Mouse (Mus musculus) neural tube, embryonic 15.5 days (tissue): ENCODE measurements around the gene Obsl1. TPM values are rescaled to one million over a fixed set of nuclear protein-coding genes. Genes with fewer than 3 reads are reported as not detected.

Experiments
- ATAC-seq: fragments of 200-750 bp; cut with Nextera tagmentation; 2 replicates; pipeline ENCODE4 v1.8.0; 2017; ENCODE audit warnings: mild to moderate bottlenecking, moderate TSS enrichment, moderate library complexity; ENCODE audit not compliant: low FRiP score
- H3K27ac ChIP-seq: fragments of 300-500 bp; sonication (generic); replicated peaks from 2 replicates; pipeline ENCODE4 v1.5.1; 2015; ENCODE audit warnings: mild to moderate bottlenecking, inconsistent platforms
- H3K27me3 ChIP-seq: fragments of 300-500 bp; sonication (generic); replicated peaks from 2 replicates; pipeline ENCODE4 v1.6.1; 2015; ENCODE audit warnings: inconsistent platforms
- H3K36me3 ChIP-seq: fragments of 300-500 bp; sonication (generic); 2 replicates; pipeline ENCODE4 v1.6.1; 2015; ENCODE audit warnings: inconsistent platforms
- H3K4me1 ChIP-seq: fragments of 300-500 bp; sonication (generic); 2 replicates; pipeline ENCODE4 v1.6.1; 2015; ENCODE audit warnings: inconsistent platforms
- H3K4me2 ChIP-seq: fragments of 300-500 bp; sonication (generic); 2 replicates; pipeline ENCODE4 v1.6.1; 2015; ENCODE audit warnings: inconsistent platforms, mild to moderate bottlenecking, moderate library complexity
- H3K4me3 ChIP-seq: fragments of 300-500 bp; sonication (generic); replicated peaks from 2 replicates; pipeline ENCODE4 v1.5.1; 2015; ENCODE audit warnings: mild to moderate bottlenecking, inconsistent platforms
- H3K9ac ChIP-seq: fragments of 300-500 bp; sonication (generic); replicated peaks from 2 replicates; pipeline ENCODE4 v1.6.1; 2015; ENCODE audit warnings: mild to moderate bottlenecking, inconsistent platforms
- H3K9me3 ChIP-seq: fragments of 300-500 bp; sonication (generic); replicated peaks from 2 replicates; pipeline ENCODE4 v1.6.1; 2016; ENCODE audit warnings: inconsistent platforms
- WGBS: fragments of 180-500 bp; shearing (Covaris S2); methylation state at CpG from one replicate; pipeline ENCODE4 v1.1.7; 2015; ENCODE audit warnings: mixed read lengths; 5-methylcytosine and 5-hydroxymethylcytosine counted together
- polyA plus RNA-seq: library from polyadenylated mRNA; unstranded; fragments of >200 nt; fragmentation: Nextera tagmentation; extraction: Ambion mirVana; gene quantifications from 2 replicates; pipeline ENCODE4 v1.2.1, GENCODE M21; 2015

Obsl1 gene
- polyA plus RNA-seq, 1 experiment from 2014 or later: 33.1 TPM

DNA sequence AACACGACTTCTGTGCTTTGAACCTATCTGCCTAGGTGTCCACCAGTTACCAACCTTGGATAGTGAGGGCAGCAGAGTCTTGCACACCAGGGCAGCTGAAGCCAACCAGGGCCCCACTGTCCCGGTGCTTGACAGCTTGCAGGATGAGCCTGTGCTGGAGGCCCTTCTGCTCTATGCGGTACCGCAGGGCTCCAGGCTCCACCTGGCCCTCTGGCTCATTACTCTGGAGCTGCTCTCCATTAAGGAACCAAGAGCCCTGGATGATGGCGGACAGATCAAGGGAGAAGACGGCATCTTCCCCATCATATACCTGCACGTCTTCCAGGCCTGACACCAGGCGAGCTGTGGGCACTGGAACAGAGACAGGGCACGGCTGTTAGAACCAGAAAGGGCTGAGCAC is 4.3 kb downstream of the Obsl1 start:
- Histone ChIP-seq H3K9ac (no peak overlapping the region), H3K36me3 (peaks cover 48% of the 10 kb centered on the region), H3K27ac (no peak overlapping the region), H3K9me3 (no peaks in the 10 kb centered on the region), H3K4me2 (no peak overlapping the region), H3K4me3 (no peak overlapping the region), H3K27me3 (no peaks in the 10 kb centered on the region), H3K4me1 (peaks cover 25% of the 10 kb centered on the region)
- no peak for ATAC-seq
- WGBS: 96% methylated on average over 9 of the region's 9 CpGs

DNA sequence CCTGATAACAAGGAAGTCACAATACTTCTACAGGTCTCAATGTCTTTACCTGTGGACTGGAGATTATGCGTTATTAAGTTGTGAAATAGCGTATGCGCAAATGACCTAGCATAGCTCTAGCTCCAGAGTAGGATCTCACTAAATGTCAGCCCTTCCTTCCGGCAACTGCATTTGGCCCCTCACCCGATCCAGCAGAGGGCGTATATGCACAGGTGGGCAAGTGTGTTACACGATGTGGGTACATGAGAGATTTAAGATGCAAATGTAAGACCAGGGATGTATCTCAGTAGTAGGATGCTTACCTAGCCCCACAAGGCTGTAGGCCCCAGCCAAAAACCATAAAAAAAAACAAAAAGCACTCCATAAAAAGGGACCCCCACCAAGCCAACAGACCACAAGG is 6.8 kb downstream of the Obsl1 start:
- Histone ChIP-seq H3K4me2 (no peak overlapping the region), H3K4me1 (peaks cover 12% of the 10 kb centered on the region), H3K4me3 (no peak overlapping the region), H3K9ac (no peak overlapping the region), H3K36me3 (peaks cover 55% of the 10 kb centered on the region), H3K27ac (no peak overlapping the region), H3K9me3 (no peaks in the 10 kb centered on the region), H3K27me3 (0 out of 2 replicates have a peak, but pooled peaks cover 2% of the 10 kb centered on the region)
- ATAC-seq: no peak
- WGBS: 87% methylated on average over 7 of the region's 7 CpGs

DNA sequence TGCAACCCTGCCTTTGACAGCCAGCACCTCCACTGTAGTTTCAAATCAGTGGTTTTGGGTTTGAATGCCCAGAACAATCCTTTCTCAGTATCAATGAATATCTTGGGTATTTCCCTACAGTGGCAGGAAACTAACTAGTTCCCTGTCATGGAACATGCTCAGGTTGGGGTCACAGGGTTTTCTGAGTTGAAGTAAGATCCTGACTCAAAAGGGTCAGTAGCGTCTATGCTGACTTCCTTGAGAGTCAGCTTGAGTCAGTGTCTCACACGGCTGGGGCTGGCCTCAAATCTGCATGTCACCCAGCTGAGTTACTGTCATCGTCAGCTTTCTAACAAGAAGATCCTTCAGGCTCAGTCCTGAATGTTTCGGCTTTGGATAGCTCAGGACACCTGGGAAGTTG is 7.4 kb downstream of the Obsl1 start:
- Histone ChIP-seq H3K9ac (no peak overlapping the region), H3K4me1 (peaks cover 6% of the 10 kb centered on the region; the same call in 1 of the 2 replicates), H3K27me3 (0 out of 2 replicates have a peak, but pooled peaks cover 2% of the 10 kb centered on the region), H3K4me2 (no peak overlapping the region), H3K36me3 (peaks cover 55% of the 10 kb centered on the region), H3K9me3 (no peaks in the 10 kb centered on the region), H3K4me3 (no peak overlapping the region), H3K27ac (no peak overlapping the region)
- 87% methylated on average over 4 of the region's 4 CpGs for WGBS
- no peak for ATAC-seq

DNA sequence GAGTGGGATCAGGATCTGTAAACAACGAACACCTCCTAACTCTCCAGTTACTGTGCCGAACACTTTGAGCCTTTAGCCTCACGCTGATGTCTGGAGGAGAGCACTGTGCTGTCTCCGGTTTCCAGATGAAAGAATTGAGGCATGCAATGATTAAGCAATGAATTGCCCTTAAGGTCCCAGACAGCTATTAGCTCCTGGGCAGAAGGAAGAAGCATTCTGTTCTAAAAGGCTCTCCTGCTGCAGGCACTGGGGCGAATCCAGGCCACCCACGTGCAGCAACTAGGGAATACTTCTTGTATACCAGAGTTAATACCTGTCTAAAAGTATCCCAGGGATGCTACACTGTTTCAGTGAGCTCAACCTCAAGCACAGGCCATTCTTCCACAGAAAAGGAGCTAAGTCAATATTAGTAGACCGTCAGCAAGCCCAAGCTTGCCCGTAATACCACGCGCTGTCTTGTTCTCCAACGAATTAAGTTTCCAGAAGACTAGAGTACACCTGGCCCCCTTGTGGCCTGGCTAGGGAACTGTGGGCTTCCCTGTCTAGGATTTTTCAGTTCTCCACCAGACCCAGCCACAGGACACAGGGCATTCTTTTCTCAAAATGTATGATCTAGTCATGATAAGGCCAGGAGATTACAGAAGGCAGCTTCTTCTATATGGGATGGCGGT is 11.2 kb downstream of the Obsl1 start:
- 26% methylated on average over 12 of the region's 12 CpGs for WGBS
- no peak overlapping the region for H3K27ac ChIP-seq
- ATAC-seq: no peak; the same call in 1 of the 2 replicates
- H3K4me3 ChIP-seq: no peak overlapping the region
- peaks cover 6% of the 10 kb centered on the region for H3K27me3 ChIP-seq
- no peaks in the 10 kb centered on the region for H3K4me1 ChIP-seq
- H3K4me2 ChIP-seq: no peak overlapping the region
- H3K9me3 ChIP-seq: no peaks in the 10 kb centered on the region
- no peak overlapping the region for H3K9ac ChIP-seq
- peaks cover 46% of the 10 kb centered on the region for H3K36me3 ChIP-seq

DNA sequence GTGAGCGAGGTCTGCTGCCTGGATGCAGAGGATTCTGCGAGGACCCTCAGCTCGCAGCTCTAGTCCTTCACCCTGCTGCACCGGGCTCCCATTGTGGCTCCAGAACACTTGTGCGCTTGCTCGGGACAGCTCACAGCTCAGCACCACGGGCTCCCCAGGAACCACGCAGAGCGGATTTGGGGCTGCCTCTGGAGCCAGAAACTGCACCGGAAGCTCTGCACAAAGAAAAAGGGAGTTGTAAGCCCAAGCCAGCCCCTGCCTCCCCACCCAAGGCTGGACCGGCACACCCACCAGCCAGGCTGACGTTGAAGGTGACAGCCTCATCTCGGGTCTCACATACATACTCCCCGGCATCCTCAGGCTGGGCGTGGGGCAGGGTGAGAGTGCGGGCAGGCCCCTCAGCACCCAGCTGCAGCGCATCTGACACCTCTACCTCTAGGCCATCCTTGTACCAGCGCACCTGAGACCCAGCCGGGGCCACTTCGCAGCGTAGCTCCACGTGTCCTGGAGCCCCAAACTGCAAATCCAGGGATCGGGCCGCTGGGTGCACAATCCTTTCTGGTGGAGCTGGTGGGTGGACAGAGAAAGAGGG is 13.6 kb downstream of the Obsl1 start:
- WGBS: 44% methylated on average over 24 of the region's 24 CpGs
- no peak overlapping the region for H3K4me2 ChIP-seq
- H3K4me3 ChIP-seq: no peak overlapping the region

DNA sequence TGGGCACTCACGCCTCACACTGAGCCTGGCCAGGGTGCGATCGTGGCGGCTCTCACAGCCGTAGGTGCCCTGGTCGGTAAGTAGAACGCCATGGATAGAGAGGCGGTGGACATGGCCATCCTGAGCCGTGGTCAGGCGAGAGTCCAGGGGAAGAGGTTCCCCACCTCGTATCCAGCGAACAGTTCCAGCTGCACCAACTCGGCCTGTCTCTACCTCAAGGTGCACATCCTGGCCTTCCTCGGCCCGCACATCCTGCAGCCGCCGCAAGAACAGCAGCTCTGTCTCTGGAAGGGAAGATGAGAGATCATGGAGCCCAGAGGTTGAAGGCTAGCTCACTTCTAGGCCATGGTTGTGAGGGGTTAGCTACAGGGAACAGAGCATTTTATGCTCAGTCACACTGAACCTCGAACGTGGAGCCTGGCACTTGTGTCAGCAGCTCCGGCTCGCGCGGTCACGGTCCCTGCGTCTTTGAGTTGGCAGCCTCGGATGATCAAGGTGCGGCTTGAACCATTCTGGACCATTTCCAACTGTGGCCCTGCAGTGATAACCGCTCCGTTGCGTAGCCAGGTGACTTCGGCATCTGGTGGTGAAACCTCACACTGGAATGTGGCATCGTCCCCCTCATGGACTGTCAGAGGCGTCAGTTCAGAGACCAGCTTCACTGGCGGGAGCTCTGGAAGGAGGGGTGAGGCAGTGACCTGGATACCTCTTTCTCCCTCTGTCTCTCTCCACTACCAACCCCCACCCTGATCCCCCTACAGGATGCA is 15.3 kb downstream of the Obsl1 start:
- WGBS: 87% methylated on average over 34 of the region's 34 CpGs
- H3K9ac ChIP-seq: no peak overlapping the region
- H3K9me3 ChIP-seq: no peaks in the 10 kb centered on the region
- H3K27ac ChIP-seq: no peak overlapping the region
- no peak for ATAC-seq
- H3K27me3 ChIP-seq: peaks cover 35% of the 10 kb centered on the region
- peaks cover 25% of the 10 kb centered on the region for H3K4me1 ChIP-seq
- H3K4me3 ChIP-seq: no peak overlapping the region
- peaks cover 20% of the 10 kb centered on the region for H3K36me3 ChIP-seq
- no peak overlapping the region for H3K4me2 ChIP-seq

More for the DNA sequence above, 13.6 kb downstream of the Obsl1 start:
- H3K27ac ChIP-seq: no peak overlapping the region
- H3K27me3 ChIP-seq: peaks cover 22% of the 10 kb centered on the region
- no peak for ATAC-seq
- peaks cover 30% of the 10 kb centered on the region for H3K36me3 ChIP-seq
- peaks cover 8% of the 10 kb centered on the region for H3K4me1 ChIP-seq
- H3K9ac ChIP-seq: no peak overlapping the region
- H3K9me3 ChIP-seq: no peaks in the 10 kb centered on the region

DNA sequence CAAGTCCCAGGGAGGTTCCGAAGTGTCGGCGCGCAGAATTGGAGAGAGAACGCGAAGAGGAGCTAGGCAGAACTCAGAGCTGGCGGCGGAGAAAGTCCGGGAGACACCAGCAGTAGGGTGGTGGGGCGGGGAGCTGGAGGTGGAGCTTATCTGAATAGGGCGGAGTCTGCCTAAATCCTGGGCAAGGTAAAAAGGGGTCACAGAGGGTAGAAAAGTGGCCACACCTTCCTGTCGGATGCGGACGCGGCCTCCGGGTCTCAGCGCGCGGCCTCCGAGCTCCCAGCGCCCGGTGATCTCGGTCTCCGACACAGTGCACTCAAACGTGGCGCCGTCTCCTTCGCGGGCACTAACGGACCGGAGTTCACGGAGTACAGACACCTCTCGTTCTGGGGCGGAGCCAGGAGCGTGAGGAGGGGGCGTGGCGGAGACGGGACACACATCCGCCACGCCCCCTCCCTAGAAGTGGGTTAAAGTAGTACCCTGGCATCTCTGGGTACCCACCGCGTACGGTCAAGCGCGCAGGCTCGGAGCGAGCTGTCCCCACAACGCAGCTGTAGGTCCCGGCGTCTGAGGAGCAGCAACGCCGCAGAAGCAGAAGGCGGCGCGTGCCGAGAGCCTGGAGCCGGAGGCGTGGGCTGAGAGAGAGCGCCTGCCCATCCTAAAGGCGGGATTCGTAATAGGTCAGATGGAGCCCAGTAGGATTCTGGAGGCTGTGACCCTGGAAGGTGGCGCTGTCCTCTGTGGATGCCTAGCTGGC is 18.7 kb downstream of the Obsl1 start:
- H3K9me3 ChIP-seq: no peaks in the 10 kb centered on the region
- under 1% methylated on average over 62 of the region's 62 CpGs for WGBS
- ATAC-seq: peak; percentile 77
- peak overlapping the region; percentile 44 for H3K9ac ChIP-seq
- H3K27me3 ChIP-seq: peaks cover 63% of the 10 kb centered on the region
- peaks cover 48% of the 10 kb centered on the region for H3K36me3 ChIP-seq
- no peak overlapping the region for H3K27ac ChIP-seq
- peak overlapping the region; percentile 90 for H3K4me2 ChIP-seq
- peaks cover 28% of the 10 kb centered on the region for H3K4me1 ChIP-seq
- peak overlapping the region; percentile 53 for H3K4me3 ChIP-seq

DNA sequence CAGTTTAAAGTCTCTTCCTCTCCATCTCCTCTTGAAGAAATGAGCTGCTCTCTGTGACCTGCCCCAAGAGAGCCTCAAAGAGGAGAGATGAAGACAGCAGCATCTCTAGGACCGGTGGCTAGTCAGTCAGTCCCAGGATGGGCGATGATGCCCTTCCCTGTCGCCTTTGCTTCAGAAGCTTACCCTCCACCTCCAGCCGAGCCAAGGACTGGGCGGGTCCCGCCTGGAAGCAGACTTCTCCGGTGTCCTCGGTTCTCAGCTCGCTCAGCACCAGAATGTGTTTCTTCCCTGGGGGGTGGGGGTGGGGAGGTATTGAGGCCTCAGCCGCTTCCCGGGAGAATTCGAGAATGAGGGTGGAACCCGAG is 19.2 kb downstream of the Obsl1 start:
- Histone ChIP-seq H3K9me3 (no peaks in the 10 kb centered on the region), H3K4me3 (peak overlapping the region; percentile 53), H3K4me2 (peak overlapping the region; percentile 90), H3K4me1 (peaks cover 33% of the 10 kb centered on the region), H3K27ac (no peak overlapping the region), H3K9ac (peak overlapping the region; percentile 44), H3K27me3 (peaks cover 69% of the 10 kb centered on the region), H3K36me3 (peaks cover 50% of the 10 kb centered on the region)
- WGBS: 2% methylated on average over 13 of the region's 13 CpGs
- ATAC-seq: peak; percentile 21; the same call in 1 of the 2 replicates

DNA sequence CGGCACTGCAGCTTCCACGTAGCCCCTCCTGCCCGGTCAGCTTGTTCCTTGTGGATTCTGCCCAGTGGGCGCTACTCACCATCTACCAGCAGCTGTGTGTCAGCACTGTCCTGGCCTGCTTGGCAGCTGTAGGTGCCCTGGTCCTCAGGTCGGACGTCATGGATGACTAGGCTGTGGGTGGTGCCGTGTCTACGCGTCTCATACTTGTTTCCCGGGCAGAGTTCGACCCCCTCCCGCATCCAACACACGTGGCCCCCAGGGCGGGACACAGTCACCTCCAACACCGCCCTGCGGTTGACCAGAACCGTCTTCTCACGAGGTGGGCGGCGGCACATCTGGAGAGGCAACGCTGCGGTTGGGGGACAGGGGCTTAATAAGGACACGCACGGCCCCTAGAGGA is 19.7 kb downstream of the Obsl1 start:
- Histone ChIP-seq H3K27ac (no peak overlapping the region), H3K27me3 (peaks cover 71% of the 10 kb centered on the region), H3K4me1 (peaks cover 37% of the 10 kb centered on the region), H3K9ac (peak overlapping the region; percentile 44; the same call in 1 of the 2 replicates), H3K36me3 (peaks cover 48% of the 10 kb centered on the region), H3K9me3 (no peaks in the 10 kb centered on the region), H3K4me2 (peak overlapping the region; percentile 90), H3K4me3 (peak overlapping the region; percentile 53)
- 8% methylated on average over 24 of the region's 24 CpGs for WGBS
- peak; percentile 9; the same call in 1 of the 2 replicates for ATAC-seq

DNA sequence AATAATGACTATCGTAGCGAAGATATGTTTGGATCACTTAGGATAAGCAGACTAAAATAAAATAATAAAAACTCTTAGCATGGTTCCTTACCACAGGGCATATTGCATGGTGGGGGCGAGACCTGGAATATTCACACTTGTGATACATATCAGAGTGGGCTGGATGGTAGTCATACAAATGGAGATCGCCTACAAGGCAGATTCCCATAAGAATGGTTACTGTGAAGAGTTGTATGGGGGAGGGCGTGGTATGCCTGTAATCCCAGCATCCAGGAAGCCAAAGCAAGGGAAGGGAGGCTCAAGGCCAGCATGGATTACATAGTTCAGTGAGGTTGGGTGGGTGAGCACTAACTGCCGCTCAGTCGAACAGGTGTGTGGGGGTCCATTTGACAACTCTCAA is 25.5 kb downstream of the Obsl1 start:
- Histone ChIP-seq H3K4me3 (peak overlapping the region; percentile 61), H3K9ac (0 out of 2 replicates have a peak overlapping the region, but pooled peaks have one; percentile 64), H3K36me3 (peaks cover 39% of the 10 kb centered on the region), H3K4me2 (peak overlapping the region; percentile 91), H3K27ac (no peak overlapping the region), H3K9me3 (no peaks in the 10 kb centered on the region), H3K27me3 (peaks cover 39% of the 10 kb centered on the region), H3K4me1 (peaks cover 52% of the 10 kb centered on the region)
- WGBS: 91% methylated on average over 7 of the region's 7 CpGs
- ATAC-seq: no peak

DNA sequence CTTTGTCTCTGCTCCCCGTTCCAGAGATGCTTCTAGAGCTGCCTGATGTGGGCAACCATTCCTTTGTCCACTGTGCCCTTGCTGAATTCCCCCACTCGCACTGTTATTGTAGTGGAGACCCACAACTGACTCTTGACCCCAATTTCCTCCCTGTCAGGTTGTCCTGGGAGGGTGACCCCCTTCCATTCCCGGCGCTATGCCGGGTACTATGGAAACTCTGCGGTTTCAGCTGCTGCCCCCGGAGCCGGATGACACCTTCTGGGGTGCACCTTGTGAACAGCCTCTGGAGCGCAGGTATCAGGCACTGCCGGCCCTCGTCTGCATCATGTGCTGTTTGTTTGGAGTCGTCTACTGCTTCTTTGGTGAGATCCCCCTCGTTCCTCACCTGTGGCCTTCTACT is 26.2 kb downstream of the Obsl1 start:
- Histone ChIP-seq H3K4me1 (peaks cover 52% of the 10 kb centered on the region), H3K9ac (peak overlapping the region; percentile 64)
- WGBS: 14% methylated on average over 13 of the region's 13 CpGs

More for the DNA sequence above, 26.2 kb downstream of the Obsl1 start:
- H3K9me3 ChIP-seq: no peaks in the 10 kb centered on the region
- H3K36me3 ChIP-seq: peaks cover 39% of the 10 kb centered on the region
- no peak for ATAC-seq
- H3K27me3 ChIP-seq: peaks cover 32% of the 10 kb centered on the region
- H3K27ac ChIP-seq: peak overlapping the region; percentile 86
- peak overlapping the region; percentile 61 for H3K4me3 ChIP-seq
- peak overlapping the region; percentile 91 for H3K4me2 ChIP-seq
